Mouse (Mus musculus) lung, adult 2 months (tissue): ENCODE measurements around the gene Zswim1. TPM values are rescaled to one million over a fixed set of nuclear protein-coding genes. Genes with fewer than 3 reads are reported as not detected.
A peak's percentile ranks its signal among the peaks of the same experiment; 100 is the strongest.
"Not testable (repeated sequence)": the region's sequence is repeated elsewhere in the genome, so short reads cannot be mapped to it uniquely, and the experiment has no call there.

Source experiments
- DNase-seq: peaks from one replicate; pipeline ENCODE4 v3.0.0; 2022
- H3K4me1 ChIP-seq: fragments of 200-500 bp; 2 replicates; pipeline ENCODE4 v1.6.1; 2011; ENCODE audit warnings: low read length; ENCODE audit not compliant: control insufficient read depth, insufficient read depth
- H3K4me3 ChIP-seq: fragments of 200-500 bp; replicated peaks from 2 replicates; pipeline ENCODE3; 2011; ENCODE audit warnings: low read depth, mild to moderate bottlenecking, control low read depth, low read length; ENCODE audit errors: extremely low read depth
- CTCF ChIP-seq: fragments of 200-500 bp; IDR thresholded peaks from 2 replicates; pipeline ENCODE4 v1.5.1; 2011; ENCODE audit warnings: mild to moderate bottlenecking, low read length, control low read depth; ENCODE audit not compliant: insufficient read depth
- POLR2A ChIP-seq: fragments of 200-500 bp; IDR thresholded peaks from 2 replicates; pipeline ENCODE4 v1.6.1; 2011; ENCODE audit warnings: low read depth, mild to moderate bottlenecking, control low read depth, low read length, borderline replicate concordance; ENCODE audit errors: extremely low read depth
- WGBS: fragments of 180-500 bp; shearing (Covaris S2); methylation state at CpG from one replicate; pipeline ENCODE4 v1.1.7; 2018; 5-methylcytosine and 5-hydroxymethylcytosine counted together
- polyA plus RNA-seq: library from polyadenylated mRNA; depleted of rRNA; stranded (reverse); fragments of >200 nt; gene quantifications from 2 replicates; pipeline ENCODE4 v1.2.3, GENCODE M21; 2012

The Zswim1 gene
- polyA plus RNA-seq, 1 experiment: 9.8 TPM

- no peak for TF ChIP-seq CTCF
- TF ChIP-seq POLR2A: no peak
- DNase-seq: no peak
- Histone ChIP-seq H3K4me1 (peaks cover 22% of the 10 kb centered on the region), H3K4me3 (no peak overlapping the region)
- WGBS: 80% methylated on average over 9 of the region's 9 CpGs
Observed at GRCm38 (mm10) chr2:164859640-164860432, 37.4 kb downstream of the Zswim1 start.

GRCm38 (mm10) chr2:164861094-164861493, 38.6 kb downstream of the Zswim1 start:
- no peak overlapping the region for H3K4me3 ChIP-seq
- no peak for DNase-seq
- peaks cover 20% of the 10 kb centered on the region for H3K4me1 ChIP-seq
- no peak for TF ChIP-seq CTCF
- TF ChIP-seq POLR2A: no peak
- WGBS: 54% methylated on average over 4 of the region's 4 CpGs

- 19% methylated on average over 9 of the region's 9 CpGs for WGBS
- Histone ChIP-seq H3K4me1 (peaks cover 24% of the 10 kb centered on the region), H3K4me3 (no peak overlapping the region)
- no peak for DNase-seq
- TF ChIP-seq CTCF (no peak), POLR2A (no peak)
Observed at GRCm38 (mm10) chr2:164862179-164862861, 39.8 kb downstream of the Zswim1 start.

- DNase-seq, H3K4me3 ChIP-seq: not testable (repeated sequence)
- peaks cover 20% of the 10 kb centered on the region for H3K4me1 ChIP-seq
- WGBS: 95% methylated on average over 9 of the region's 9 CpGs
Observed at GRCm38 (mm10) chr2:164863411-164863810, 40.9 kb downstream of the Zswim1 start.

GRCm38 (mm10) chr2:164864593-164864992, 42.1 kb downstream of the Zswim1 start:
- Histone ChIP-seq H3K4me3 (no peak overlapping the region), H3K4me1 (peaks cover 20% of the 10 kb centered on the region)
- no peak for DNase-seq
- TF ChIP-seq CTCF: no peak
- TF ChIP-seq POLR2A: no peak
- WGBS: 54% methylated on average over 4 of the region's 4 CpGs

GRCm38 (mm10) chr2:164866741-164867551, 44.5 kb downstream of the Zswim1 start:
- H3K4me3 ChIP-seq: no peak overlapping the region
- DNase-seq: peak; percentile 59
- TF ChIP-seq POLR2A (no peak), CTCF (0 out of 2 replicates have a peak, but pooled peaks have one; percentile 24)
- WGBS: 13% methylated on average over 16 of the region's 16 CpGs
- peaks cover 10% of the 10 kb centered on the region for H3K4me1 ChIP-seq

- DNase-seq: no peak
- H3K4me3 ChIP-seq: no peak overlapping the region
- TF ChIP-seq POLR2A (no peak), CTCF (peak; percentile 62)
- WGBS: 92% methylated on average over 7 of the region's 7 CpGs
- H3K4me1 ChIP-seq: peaks cover 6% of the 10 kb centered on the region
Observed at GRCm38 (mm10) chr2:164867566-164867965, 45.1 kb downstream of the Zswim1 start.

- WGBS: 22% methylated on average over 7 of the region's 7 CpGs
- TF ChIP-seq POLR2A: peak; percentile 22; the same call in 1 of the 2 replicates
- no peak for TF ChIP-seq CTCF
Observed at GRCm38 (mm10) chr2:164868491-164868890, 46.0 kb downstream of the Zswim1 start.

GRCm38 (mm10) chr2:164871602-164872303, 49.3 kb downstream of the Zswim1 start:
- Histone ChIP-seq H3K4me3 (no peak overlapping the region), H3K4me1 (peaks cover 9% of the 10 kb centered on the region; the same call in 1 of the 2 replicates)
- TF ChIP-seq POLR2A (no peak), CTCF (no peak)
- WGBS: 61% methylated on average over 6 of the region's 6 CpGs
- no peak for DNase-seq

More at GRCm38 (mm10) chr2:164868491-164868890, 46.0 kb downstream of the Zswim1 start:
- peaks cover 7% of the 10 kb centered on the region for H3K4me1 ChIP-seq
- no peak for DNase-seq
- H3K4me3 ChIP-seq: no peak overlapping the region
